In genomic region chr7:35650716-35651410, GRCm38 (mm10) we compare ENCODE assay signal across 10 mouse cellular contexts. TPM values are rescaled to one million over a fixed set of nuclear protein-coding genes. Genes with fewer than 3 reads are reported as not detected.
DNase-seq lines count a peak whose midpoint lies in the region; ATAC-seq and TF ChIP-seq lines count a peak whose summit lies in the region.
"Had no signal": no experiment of that assay in that cellular context is flagged by ENCODE, and none has a peak within 500 bp of the region (broad histone marks: within the 10 kb centered on the region; RNA-seq: fewer than 3 reads in every experiment).

No protein-coding gene starts in this region.

- 0 out of 2 replicates have a peak overlapping the region, but pooled peaks have one; percentile 15 for H3K27ac ChIP-seq in forebrain, embryonic 10.5 days
- H3K27ac ChIP-seq in forebrain, embryonic 11.5 days (ENCODE audit: low read depth, low read length), result no peak overlapping the region
- no peak overlapping the region for H3K27ac ChIP-seq in heart, embryonic 12.5 days (ENCODE audit: poor library complexity, severe bottlenecking)
- no peak overlapping the region for H3K27ac ChIP-seq in liver, embryonic 12.5 days
- H3K27ac ChIP-seq: macrophage had no signal

- peaks cover 9% of the 10 kb centered on the region; the same call in 1 of the 2 replicates for H3K9me3 ChIP-seq in forebrain, embryonic 10.5 days
- no peaks in the 10 kb centered on the region; the same call in 1 of the 2 replicates for H3K9me3 ChIP-seq in forebrain, embryonic 11.5 days (ENCODE audit: control insufficient read depth, low read length)
- no peaks in the 10 kb centered on the region for H3K9me3 ChIP-seq in heart, embryonic 12.5 days (replicated peaks)
- H3K9me3 ChIP-seq in liver, embryonic 12.5 days (replicated peaks), result no peaks in the 10 kb centered on the region

- H3K27me3 ChIP-seq in forebrain, embryonic 10.5 days (ENCODE audit: poor library complexity, severe bottlenecking), result no peaks in the 10 kb centered on the region
- H3K27me3 ChIP-seq in forebrain, embryonic 11.5 days (ENCODE audit: control insufficient read depth, insufficient read depth, low read length), result no peaks in the 10 kb centered on the region
- H3K27me3 ChIP-seq in heart, embryonic 12.5 days (replicated peaks), result no peaks in the 10 kb centered on the region
- H3K27me3 ChIP-seq in liver, embryonic 12.5 days (replicated peaks), result 0 out of 2 replicates have a peak, but pooled peaks cover 10% of the 10 kb centered on the region

- no peak for TF ChIP-seq CTCF in lung, adult 2 months (IDR thresholded peaks at IDR 0.05; ENCODE audit: insufficient read depth, low read length)

- WGBS in forebrain, embryonic 10.5 days, result 76% methylated on average over 11 of the region's 11 CpGs
- 71% methylated on average over 11 of the region's 11 CpGs for WGBS in forebrain, embryonic 11.5 days
- 64% methylated on average over 11 of the region's 11 CpGs for WGBS in lung, adult 2 months
- WGBS in heart, embryonic 12.5 days, result 60% methylated on average over 11 of the region's 11 CpGs
- WGBS in liver, embryonic 12.5 days (ENCODE audit: insufficient replicate concordance), result 68% methylated on average over 11 of the region's 11 CpGs

- no peak overlapping the region for H3K9ac ChIP-seq in forebrain, embryonic 11.5 days (ENCODE audit: low read length)
- no peak overlapping the region for H3K9ac ChIP-seq in heart, embryonic 12.5 days
- no peak overlapping the region for H3K9ac ChIP-seq in liver, embryonic 12.5 days

- H3K4me1 ChIP-seq in forebrain, embryonic 10.5 days, result peaks cover 16% of the 10 kb centered on the region
- no peaks in the 10 kb centered on the region; the same call in 1 of the 2 replicates for H3K4me1 ChIP-seq in forebrain, embryonic 11.5 days (replicated peaks; ENCODE audit: control insufficient read depth, insufficient read depth, low read length)
- no peaks in the 10 kb centered on the region for H3K4me1 ChIP-seq in lung, adult 2 months (ENCODE audit: control insufficient read depth, insufficient read depth, low read length)
- H3K4me1 ChIP-seq in heart, embryonic 12.5 days (replicated peaks), result 0 out of 2 replicates have a peak, but pooled peaks cover 3% of the 10 kb centered on the region
- H3K4me1 ChIP-seq in liver, embryonic 12.5 days, result peaks cover 33% of the 10 kb centered on the region

- no peak for DNase-seq in forebrain, embryonic 10.5 days (ENCODE audit: extremely low spot score, low spot score)
- DNase-seq in forebrain, embryonic 11.5 days (ENCODE audit: low spot score), result no peak
- peak; percentile 6 for DNase-seq in lung, postnatal 14 days
- DNase-seq in lung, adult 2 months, result no peak
- DNase-seq in layer of hippocampus, adult 9-10 months (ENCODE audit: low spot score), result peak; percentile 61
- DNase-seq in right cerebral cortex, postnatal 14 days, result peak; percentile 45

- no peak for TF ChIP-seq POLR2A in lung, adult 2 months (IDR thresholded peaks at IDR 0.05; ENCODE audit: borderline replicate concordance, extremely low read depth, low read depth, low read length)

- no peak overlapping the region for H3K4me2 ChIP-seq in forebrain, embryonic 11.5 days (ENCODE audit: low read depth, low read length, severe bottlenecking)
- H3K4me2 ChIP-seq in heart, embryonic 12.5 days, result no peak overlapping the region
- no peak overlapping the region for H3K4me2 ChIP-seq in liver, embryonic 12.5 days

- no peak for ATAC-seq in forebrain, embryonic 11.5 days (replicated peaks; ENCODE audit: low FRiP score)
- ATAC-seq in heart, embryonic 12.5 days (ENCODE audit: insufficient number of reproducible peaks, low FRiP score), result no peak
- no peak for ATAC-seq in liver, embryonic 12.5 days
- ATAC-seq: intestine, embryonic 16.5 days had no signal

- H3K4me3 ChIP-seq in forebrain, embryonic 10.5 days, result no peak overlapping the region
- no peak overlapping the region for H3K4me3 ChIP-seq in forebrain, embryonic 11.5 days (ENCODE audit: low read depth, low read length)
- no peak overlapping the region for H3K4me3 ChIP-seq in lung, adult 2 months (replicated peaks; ENCODE audit: extremely low read depth, low read depth, low read length)
- no peak overlapping the region for H3K4me3 ChIP-seq in heart, embryonic 12.5 days
- no peak overlapping the region for H3K4me3 ChIP-seq in liver, embryonic 12.5 days

- no peaks in the 10 kb centered on the region for H3K36me3 ChIP-seq in forebrain, embryonic 10.5 days (replicated peaks)
- no peaks in the 10 kb centered on the region for H3K36me3 ChIP-seq in forebrain, embryonic 11.5 days (ENCODE audit: control insufficient read depth, insufficient read depth, low read length)
- no peaks in the 10 kb centered on the region for H3K36me3 ChIP-seq in heart, embryonic 12.5 days
- H3K36me3 ChIP-seq in liver, embryonic 12.5 days, result no peaks in the 10 kb centered on the region

RNA-seq across cellular contexts. Expression of gene Pdcd5, which starts 3.5 kb away (rescaled TPM):
- 316 and 317 TPM in 2 replicates for polyA plus RNA-seq in forebrain, embryonic 10.5 days (2016; fragmentation: Nextera tagmentation; extraction: Ambion mirVana)
- 305 TPM in 2 replicates for polyA plus RNA-seq in forebrain, embryonic 11.5 days (2014; fragmentation: Nextera tagmentation; extraction: Ambion mirVana)
- polyA plus RNA-seq in lung, adult 2 months (2012; rRNA removed), result 33.1 and 45.9 TPM in 2 replicates
- polyA plus RNA-seq in heart, embryonic 12.5 days (2016; fragmentation: Nextera tagmentation; extraction: Ambion mirVana), result 293 and 296 TPM in 2 replicates
- polyA plus RNA-seq in liver, embryonic 12.5 days (2016; fragmentation: Nextera tagmentation; extraction: Ambion mirVana), result 193 and 197 TPM in 2 replicates

Comparison
In these comparisons a context has a peak if more than half of its experiments do, and no peak if none do; other contexts are left out.
1. DNase-seq: peak in lung, postnatal 14 days (single experiment), layer of hippocampus, adult 9-10 months (single experiment) and right cerebral cortex, postnatal 14 days (single experiment); none in forebrain, embryonic 10.5 days (single experiment), forebrain, embryonic 11.5 days (single experiment) and lung, adult 2 months (single experiment).